Mouse (Mus musculus): ENCODE results near the gene Lrp5. TPM values are rescaled to one million over a fixed set of nuclear protein-coding genes. Genes with fewer than 3 reads are reported as not detected.

The Lrp5 gene
- total and polyA plus RNA-seq, 3 experiments: 16.1 to 31.9 TPM; not detected in 1

DNA sequence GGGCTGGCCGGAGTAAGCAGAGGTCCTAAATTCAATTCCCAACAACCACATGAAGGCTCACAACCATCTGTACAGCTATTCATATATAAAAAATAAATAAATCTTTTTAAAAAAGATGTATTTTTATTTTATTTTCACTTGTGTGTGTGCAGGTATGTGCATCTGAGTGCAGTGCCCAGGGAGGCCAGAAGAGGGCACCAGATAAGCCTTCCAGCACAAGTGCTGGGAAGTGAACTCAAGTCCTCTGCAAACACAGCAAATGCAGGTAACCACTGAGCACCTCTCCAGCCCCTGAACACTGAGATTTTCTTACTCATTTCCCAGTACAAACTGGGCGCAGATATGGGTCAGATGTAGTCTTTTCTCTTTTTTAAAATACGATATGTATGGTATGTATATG, 35.1 kb downstream of the Lrp5 start:
- Histone ChIP-seq H3K36me3 (ENCODE audit: control insufficient read depth in 1 of 2, insufficient read depth in 2 of 2, low read length in 2 of 2) (0 out of 4 replicates have a peak, but pooled peaks cover 0 to 1% of the 10 kb centered on the region in 2 experiments), H3K27ac (ENCODE audit: control insufficient read depth, low read depth, low read length) (no peak overlapping the region), H3K27me3 (ENCODE audit: control insufficient read depth in 1 of 2, insufficient read depth in 2 of 2, low read length in 2 of 2) (no peaks in the 10 kb centered on the region), H3K9ac (ENCODE audit: control insufficient read depth, low read depth, low read length, poor library complexity, severe bottlenecking) (no peak overlapping the region), H3K4me1 (ENCODE audit: control insufficient read depth in 1 of 2, insufficient read depth in 2 of 2, low read length in 2 of 2) (no peaks in the 10 kb centered on the region), H3K4me3 (ENCODE audit: control insufficient read depth in 1 of 2, insufficient read depth in 1 of 2, low read depth in 2 of 2, low read length in 2 of 2) (no peak overlapping the region), H3K79me2 (ENCODE audit: control insufficient read depth, insufficient read depth, low read length, poor library complexity) (no peaks in the 10 kb centered on the region), H3K9me3 (replicated peaks; ENCODE audit: insufficient read depth, low read length) (no peaks in the 10 kb centered on the region)
- TF ChIP-seq USF1 (IDR thresholded peaks at IDR 0.05; ENCODE audit: low read depth, low read length): no peak
- peak; percentile 21; the same call in 1 of the 2 replicates for TF ChIP-seq SMC3 (IDR thresholded peaks at IDR 0.05; ENCODE audit: low read depth, low read length)
- TF ChIP-seq CTCF (IDR thresholded peaks at IDR 0.05 in 2 of 3, conservative IDR thresholded peaks at IDR 0.05 in 1 of 3; ENCODE audit: control insufficient read depth in 1 of 3, insufficient read depth in 1 of 3, low read depth in 2 of 3, low read length in 3 of 3, poor library complexity in 1 of 3, severe bottlenecking in 1 of 3): peak; percentile 50 to 68 (median 62)
- peak; percentile 52 for DNase-seq (ENCODE audit: low read depth, low spot score)

DNA sequence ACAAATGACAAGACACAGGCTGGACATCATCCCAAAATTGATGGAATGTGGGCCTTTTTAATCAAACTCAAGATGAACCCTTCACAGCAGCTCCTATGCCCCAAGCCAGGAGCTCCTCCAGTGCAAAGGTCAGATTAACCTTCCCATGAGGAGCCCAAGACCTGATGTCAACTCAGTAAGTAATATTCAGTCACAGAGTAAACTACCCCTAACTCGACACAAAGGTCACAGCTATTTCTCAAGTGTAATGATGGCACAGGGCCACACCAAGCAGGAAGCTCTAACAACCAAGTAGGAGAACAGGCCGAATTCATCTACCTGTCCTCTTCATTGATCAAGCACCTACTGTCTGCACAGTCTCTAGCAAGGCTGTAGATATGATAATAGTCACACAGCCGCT, 35.9 kb downstream of the Lrp5 start:
- Histone ChIP-seq H3K4me3 (ENCODE audit: control insufficient read depth in 1 of 2, insufficient read depth in 1 of 2, low read depth in 2 of 2, low read length in 2 of 2) (no peak overlapping the region), H3K36me3 (ENCODE audit: control insufficient read depth in 1 of 2, insufficient read depth in 2 of 2, low read length in 2 of 2) (0 out of 4 replicates have a peak, but pooled peaks cover 0 to 1% of the 10 kb centered on the region in 2 experiments), H3K9me3 (replicated peaks; ENCODE audit: insufficient read depth, low read length) (no peaks in the 10 kb centered on the region), H3K4me1 (ENCODE audit: control insufficient read depth in 1 of 2, insufficient read depth in 2 of 2, low read length in 2 of 2) (no peaks in the 10 kb centered on the region), H3K79me2 (ENCODE audit: control insufficient read depth, insufficient read depth, low read length, poor library complexity) (no peaks in the 10 kb centered on the region), H3K27ac (ENCODE audit: control insufficient read depth, low read depth, low read length) (no peak overlapping the region), H3K27me3 (ENCODE audit: control insufficient read depth in 1 of 2, insufficient read depth in 2 of 2, low read length in 2 of 2) (no peaks in the 10 kb centered on the region), H3K9ac (ENCODE audit: control insufficient read depth, low read depth, low read length, poor library complexity, severe bottlenecking) (no peak overlapping the region)
- TF ChIP-seq USF2 (IDR thresholded peaks at IDR 0.05; ENCODE audit: borderline replicate concordance in 1 of 2, insufficient read depth in 1 of 2, low read depth in 1 of 2, low read length in 2 of 2) (no peak), MYC (IDR thresholded peaks at IDR 0.05; ENCODE audit: low read depth, low read length) (no peak), SIN3A (IDR thresholded peaks at IDR 0.05; ENCODE audit: low read length) (no peak), TAL1 (IDR thresholded peaks at IDR 0.05; ENCODE audit: low read length) (no peak), CHD2 (IDR thresholded peaks at IDR 0.05; ENCODE audit: low read length) (no peak), TCF12 (IDR thresholded peaks at IDR 0.05; ENCODE audit: low read depth, low read length) (no peak), GATA1 (IDR thresholded peaks at IDR 0.05; ENCODE audit: low read depth, low read length) (no peak), MYB (IDR thresholded peaks at IDR 0.05; ENCODE audit: low read depth, low read length) (no peak), BHLHE40 (IDR thresholded peaks at IDR 0.05; ENCODE audit: borderline replicate concordance, low read depth, low read length) (no peak), CTCF (IDR thresholded peaks at IDR 0.05 in 2 of 3, conservative IDR thresholded peaks at IDR 0.05 in 1 of 3; ENCODE audit: control insufficient read depth in 1 of 3, insufficient read depth in 1 of 3, low read depth in 2 of 3, low read length in 3 of 3, poor library complexity in 1 of 3, severe bottlenecking in 1 of 3) (no peak), POLR2A (IDR thresholded peaks at IDR 0.05; ENCODE audit: control insufficient read depth in 1 of 2, insufficient read depth in 1 of 2, low read depth in 1 of 2, low read length in 2 of 2, poor library complexity in 1 of 2) (no peak), NRF1 (IDR thresholded peaks at IDR 0.05; ENCODE audit: insufficient read depth, low read depth, low read length, poor library complexity, severe bottlenecking) (no peak), ZC3H11A (IDR thresholded peaks at IDR 0.05; ENCODE audit: low read depth, low read length) (no peak), ELF1 (IDR thresholded peaks at IDR 0.05; ENCODE audit: low read depth, low read length) (no peak), MAX (IDR thresholded peaks at IDR 0.05; ENCODE audit: low read length) (no peak), JUND (IDR thresholded peaks at IDR 0.05; ENCODE audit: low read depth, low read length) (no peak), RCOR1 (IDR thresholded peaks at IDR 0.05; ENCODE audit: low read depth, low read length) (no peak), E2F4 (IDR thresholded peaks at IDR 0.05; ENCODE audit: borderline replicate concordance, low read depth, low read length) (no peak), HCFC1 (IDR thresholded peaks at IDR 0.05; ENCODE audit: low read depth, low read length) (no peak)
- DNase-seq (ENCODE audit: low read depth, low spot score): no peak

Data from MEL (cell line).